Mouse (Mus musculus) embryonic facial prominence, embryonic 11.5 days (tissue): Measurements from ENCODE around the gene Drc3. TPM values are rescaled to one million over a fixed set of nuclear protein-coding genes. Genes with fewer than 3 reads are reported as not detected.

Source experiments
- ATAC-seq: fragments of 200-750 bp; cut with Nextera tagmentation; replicated peaks from 2 replicates; pipeline ENCODE4 v1.8.0; 2017; ENCODE audit warnings: low read depth; ENCODE audit not compliant: insufficient number of reproducible peaks, low FRiP score, low TSS enrichment
- DNase-seq: peaks from one replicate; pipeline ENCODE4 v3.0.0-alpha.2; 2015; ENCODE audit warnings: low spot score
- H3K27ac ChIP-seq: fragments of 300-500 bp; sonication (generic); replicated peaks from 2 replicates; pipeline ENCODE4 v1.5.1; 2014; ENCODE audit warnings: mild to moderate bottlenecking, low read depth, low read length, control low read depth
- H3K27me3 ChIP-seq: fragments of 300-500 bp; sonication (generic); 2 replicates; pipeline ENCODE4 v1.6.1; 2014; ENCODE audit warnings: mild to moderate bottlenecking, low read length, moderate library complexity, mixed read lengths; ENCODE audit not compliant: control insufficient read depth, insufficient read depth
- H3K36me3 ChIP-seq: fragments of 300-500 bp; sonication (generic); replicated peaks from 2 replicates; pipeline ENCODE4 v1.6.1; 2014; ENCODE audit warnings: low read depth, mild to moderate bottlenecking, low read length, moderate library complexity, mixed read lengths; ENCODE audit not compliant: control insufficient read depth, insufficient read depth
- H3K4me1 ChIP-seq: fragments of 300-500 bp; sonication (generic); 2 replicates; pipeline ENCODE4 v1.6.1; 2014; ENCODE audit warnings: low read length, mixed read lengths; ENCODE audit not compliant: control insufficient read depth, insufficient read depth
- H3K4me2 ChIP-seq: fragments of 300-500 bp; sonication (generic); 2 replicates; pipeline ENCODE4 v1.6.1; 2014; ENCODE audit warnings: low read depth, mild to moderate bottlenecking, control low read depth, low read length, moderate library complexity
- H3K4me3 ChIP-seq: fragments of 300-500 bp; sonication (generic); 2 replicates; pipeline ENCODE4 v1.5.1; 2014; ENCODE audit warnings: low read depth, low read length, control low read depth
- H3K9ac ChIP-seq: fragments of 300-500 bp; sonication (generic); replicated peaks from 2 replicates; pipeline ENCODE4 v1.6.1; 2014; ENCODE audit warnings: mild to moderate bottlenecking, control low read depth, low read length
- H3K9me3 ChIP-seq: fragments of 300-500 bp; sonication (generic); replicated peaks from 2 replicates; pipeline ENCODE4 v1.6.1; 2016; ENCODE audit warnings: mild to moderate bottlenecking, low read length, inconsistent platforms, mixed read lengths; ENCODE audit not compliant: control insufficient read depth
- WGBS: fragments of 180-500 bp; shearing (Covaris S2); extraction: QIAGEN DNeasy Blood & Tissue Kit; methylation state at CpG from one replicate; pipeline ENCODE4 v1.1.7; 2014; 5-methylcytosine and 5-hydroxymethylcytosine counted together
- polyA plus RNA-seq: library from polyadenylated mRNA; unstranded; fragments of >200 nt; fragmentation: Nextera tagmentation; extraction: Ambion mirVana; gene quantifications from 2 replicates; pipeline ENCODE4 v1.2.1, GENCODE M21; 2014

Drc3 gene
- polyA plus RNA-seq, 1 experiment from 2014 or later, result 2.2 TPM

DNA sequence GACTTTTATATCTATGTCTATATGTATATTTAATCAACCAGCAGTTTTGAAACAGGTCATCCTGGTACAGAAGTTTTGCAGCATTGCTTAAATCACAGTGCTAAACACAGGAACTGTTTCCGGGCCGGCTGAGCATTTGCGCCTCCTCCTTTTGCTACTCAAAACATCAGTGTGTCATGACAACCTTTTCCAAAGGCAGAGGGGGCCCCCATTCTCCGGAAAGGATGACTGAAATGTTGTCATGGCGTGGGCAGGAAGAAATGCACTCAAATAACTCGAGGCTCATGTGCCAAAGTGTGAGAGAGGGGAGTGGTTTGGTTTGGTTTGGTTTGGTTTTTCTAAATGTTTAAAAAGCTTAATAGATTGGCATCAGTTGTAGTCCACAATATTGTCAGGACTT is 89.8 kb downstream of the Drc3 start:
- H3K4me1 ChIP-seq, result no peaks in the 10 kb centered on the region
- H3K9me3 ChIP-seq, result no peaks in the 10 kb centered on the region
- no peak for ATAC-seq
- no peak overlapping the region for H3K27ac ChIP-seq
- H3K27me3 ChIP-seq, result no peaks in the 10 kb centered on the region
- WGBS, result 89% methylated on average over 6 of the region's 6 CpGs
- H3K36me3 ChIP-seq, result no peaks in the 10 kb centered on the region; the same call in none of the 2 replicates
- H3K4me2 ChIP-seq, result no peak overlapping the region
- DNase-seq, result no peak
- H3K9ac ChIP-seq, result no peak overlapping the region
- no peak overlapping the region for H3K4me3 ChIP-seq

Other genes starting within 250 kb of the Drc3 start
- 21.0 and 24.8 TPM in 2 replicates for gene Rai1, start 248.3 kb upstream of the Drc3 start, polyA plus RNA-seq
- gene Srebf1, start 130.7 kb upstream of the Drc3 start, polyA plus RNA-seq, result 45.1 and 46.7 TPM in 2 replicates
- gene Tom1l2, start 424 bp upstream of the Drc3 start, polyA plus RNA-seq, result 9.0 and 11.5 TPM in 2 replicates
- 26.5 and 27.3 TPM in 2 replicates for gene Gid4, start 63.8 kb downstream of the Drc3 start, polyA plus RNA-seq
- 47.9 and 53.1 TPM in 2 replicates for gene Atpaf2, start 65.1 kb downstream of the Drc3 start, polyA plus RNA-seq
- 124 and 136 TPM in 2 replicates for gene Drg2, start 101.3 kb downstream of the Drc3 start, polyA plus RNA-seq
- 0.24 and 0.25 TPM in 2 replicates for gene Myo15, start 116.0 kb downstream of the Drc3 start, polyA plus RNA-seq
- 31.4 and 31.5 TPM in 2 replicates for gene Alkbh5, start 183.1 kb downstream of the Drc3 start, polyA plus RNA-seq